Mouse (Mus musculus) bone marrow macrophage, adult 2 months (primary cell): Measurements from ENCODE around the gene Fam19a3. TPM values are rescaled to one million over a fixed set of nuclear protein-coding genes. Genes with fewer than 3 reads are reported as not detected.
"Not testable (repeated sequence)": the region's sequence is repeated elsewhere in the genome, so short reads cannot be mapped to it uniquely, and the experiment has no call there.

ENCODE experiments used
- H3K27ac ChIP-seq: 2 replicates; pipeline ENCODE4 v1.5.1; 2012; ENCODE audit warnings: low read depth, low read length; ENCODE audit not compliant: insufficient read depth
- H3K4me1 ChIP-seq: 2 replicates; pipeline ENCODE4 v1.6.1; 2012; ENCODE audit warnings: low read length; ENCODE audit not compliant: control insufficient read depth, insufficient read depth
- H3K4me3 ChIP-seq: 2 replicates; pipeline ENCODE4 v1.5.1; 2012; ENCODE audit warnings: mild to moderate bottlenecking, low read length, moderate library complexity; ENCODE audit not compliant: insufficient read depth
- CTCF ChIP-seq: IDR thresholded peaks from 2 replicates; pipeline ENCODE4 v1.5.1; 2012; ENCODE audit warnings: low read depth, mild to moderate bottlenecking, low read length, moderate library complexity
- POLR2A ChIP-seq: IDR thresholded peaks from 2 replicates; pipeline ENCODE4 v1.6.1; 2012; ENCODE audit warnings: mild to moderate bottlenecking, low read depth, low read length, borderline replicate concordance
- polyA plus RNA-seq: library from polyadenylated mRNA; stranded (reverse); fragments of >200 nt; gene quantifications from 2 replicates; pipeline ENCODE4 v1.2.4, GENCODE M21; 2012; ENCODE audit not compliant: missing spikeins, insufficient read depth, insufficient read length

Fam19a3 gene
- polyA plus RNA-seq, 1 experiment, result 0.21 TPM

GRCm38 (mm10) chr3:104767141-104767540 is 14.5 kb downstream of the Fam19a3 start:
- Histone ChIP-seq H3K27ac (peak overlapping the region; percentile 75), H3K4me1 (peaks cover 11% of the 10 kb centered on the region), H3K4me3 (no peak overlapping the region)
- TF ChIP-seq POLR2A (no peak), CTCF (no peak)

- Histone ChIP-seq H3K4me3 (no peak overlapping the region), H3K4me1 (peaks cover 11% of the 10 kb centered on the region), H3K27ac (no peak overlapping the region)
- peak; percentile 88 for TF ChIP-seq CTCF
- TF ChIP-seq POLR2A, result no peak
Measured at GRCm38 (mm10) chr3:104765021-104765420, 16.6 kb downstream of the Fam19a3 start.

GRCm38 (mm10) chr3:104762103-104762863 is 19.4 kb downstream of the Fam19a3 start:
- H3K4me3 ChIP-seq, H3K27ac ChIP-seq, H3K4me1 ChIP-seq: not testable (repeated sequence)

GRCm38 (mm10) chr3:104758869-104759268 is 22.8 kb downstream of the Fam19a3 start:
- Histone ChIP-seq H3K4me3 (no peak overlapping the region), H3K4me1 (no peaks in the 10 kb centered on the region), H3K27ac (no peak overlapping the region)
- TF ChIP-seq POLR2A (no peak), CTCF (no peak)

- Histone ChIP-seq H3K27ac (no peak overlapping the region), H3K4me1 (no peaks in the 10 kb centered on the region), H3K4me3 (no peak overlapping the region; the same call in 1 of the 2 replicates)
- TF ChIP-seq POLR2A, result no peak
- peak; percentile 91 for TF ChIP-seq CTCF
Measured at GRCm38 (mm10) chr3:104758406-104758805, 23.2 kb downstream of the Fam19a3 start.

- H3K4me3 ChIP-seq, H3K27ac ChIP-seq, H3K4me1 ChIP-seq: not testable (repeated sequence)
Measured at GRCm38 (mm10) chr3:104752845-104753244, 28.8 kb downstream of the Fam19a3 start.

GRCm38 (mm10) chr3:104743864-104744263 is 37.8 kb downstream of the Fam19a3 start:
- no peak overlapping the region for H3K4me3 ChIP-seq
- peaks cover 8% of the 10 kb centered on the region for H3K4me1 ChIP-seq
- TF ChIP-seq POLR2A, result no peak
- TF ChIP-seq CTCF, result no peak
- no peak overlapping the region for H3K27ac ChIP-seq

GRCm38 (mm10) chr3:104743161-104743560 is 38.5 kb downstream of the Fam19a3 start:
- H3K4me3 ChIP-seq, result no peak overlapping the region
- no peak overlapping the region for H3K27ac ChIP-seq
- peaks cover 8% of the 10 kb centered on the region for H3K4me1 ChIP-seq
- TF ChIP-seq CTCF (no peak), POLR2A (no peak)

- H3K4me3 ChIP-seq, result no peak overlapping the region
- TF ChIP-seq POLR2A (no peak), CTCF (no peak)
Measured at GRCm38 (mm10) chr3:104741954-104742353, 39.7 kb downstream of the Fam19a3 start.

GRCm38 (mm10) chr3:104734654-104735053 is 47.0 kb downstream of the Fam19a3 start:
- Histone ChIP-seq H3K27ac (no peak overlapping the region), H3K4me3 (no peak overlapping the region), H3K4me1 (peaks cover 5% of the 10 kb centered on the region; the same call in 1 of the 2 replicates)
- TF ChIP-seq POLR2A (no peak), CTCF (no peak)

More at GRCm38 (mm10) chr3:104741954-104742353, 39.7 kb downstream of the Fam19a3 start:
- Histone ChIP-seq H3K4me1 (peaks cover 8% of the 10 kb centered on the region), H3K27ac (no peak overlapping the region)

GRCm38 (mm10) chr3:104732907-104733306 is 48.7 kb downstream of the Fam19a3 start:
- no peak for TF ChIP-seq CTCF
- no peak for TF ChIP-seq POLR2A
- Histone ChIP-seq H3K4me1 (peaks cover 5% of the 10 kb centered on the region; the same call in 1 of the 2 replicates), H3K4me3 (no peak overlapping the region), H3K27ac (no peak overlapping the region)
